Mouse (Mus musculus) layer of hippocampus, postnatal 14 days (tissue): ENCODE measurements at regions not wholly inside any gene's neighbourhood (a gene's known extent, or its start where the extent isn't known, plus 50 kb on each side); places are given as distances from the start of the nearest gene placed in this dataset.

Experiments used
- DNase-seq, 2 experiments: peaks; one replicate each; pipeline ENCODE4 v3.0.0; 2021 to 2022; ENCODE audit warnings: low spot score in 2 of 2, mixed read lengths in 1 of 2

GRCm38 (mm10) chr8:116379851-116380250 is 124.9 kb upstream of the Dynlrb2 start:
- no peak for DNase-seq

- no peak for DNase-seq
Measured at GRCm38 (mm10) chr8:116375758-116376157, 129.0 kb upstream of the Dynlrb2 start.

GRCm38 (mm10) chr8:116373063-116373462 is 131.7 kb upstream of the Dynlrb2 start:
- DNase-seq: no peak

GRCm38 (mm10) chr8:116372574-116372973 is 132.2 kb upstream of the Dynlrb2 start:
- peak; percentile 49 to 75 for DNase-seq

GRCm38 (mm10) chr8:116372056-116372455 is 132.7 kb upstream of the Dynlrb2 start:
- DNase-seq: no peak

GRCm38 (mm10) chr8:116367491-116367890 is 137.3 kb upstream of the Dynlrb2 start:
- no peak for DNase-seq

GRCm38 (mm10) chr8:116366706-116367105 is 138.1 kb upstream of the Dynlrb2 start:
- DNase-seq: no peak

GRCm38 (mm10) chr8:116364751-116365150 is 140.0 kb upstream of the Dynlrb2 start:
- no peak for DNase-seq

GRCm38 (mm10) chr8:116364172-116364571 is 140.6 kb upstream of the Dynlrb2 start:
- DNase-seq: peak in 1 of 2 experiments; percentile 29

- DNase-seq: no peak
Measured at GRCm38 (mm10) chr8:116362351-116362750, 142.4 kb upstream of the Dynlrb2 start.

GRCm38 (mm10) chr8:116359761-116360160 is 145.0 kb upstream of the Dynlrb2 start:
- DNase-seq: no peak

GRCm38 (mm10) chr8:116354756-116355155 is 150.0 kb upstream of the Dynlrb2 start:
- DNase-seq: no peak

- DNase-seq: no peak
Measured at GRCm38 (mm10) chr8:116353911-116354310, 150.9 kb upstream of the Dynlrb2 start.

GRCm38 (mm10) chr8:116352635-116353034 is 152.1 kb upstream of the Dynlrb2 start:
- no peak for DNase-seq

GRCm38 (mm10) chr8:116348971-116349370 is 155.8 kb upstream of the Dynlrb2 start:
- no peak for DNase-seq

- DNase-seq: no peak
Measured at GRCm38 (mm10) chr8:116346990-116347389, 157.8 kb upstream of the Dynlrb2 start.

GRCm38 (mm10) chr8:116344590-116345222 is 160.1 kb upstream of the Dynlrb2 start:
- no peak for DNase-seq

- no peak for DNase-seq
Measured at GRCm38 (mm10) chr8:116343534-116343933, 161.2 kb upstream of the Dynlrb2 start.

- no peak for DNase-seq
Measured at GRCm38 (mm10) chr8:116334772-116335171, 170.0 kb upstream of the Dynlrb2 start.

- no peak for DNase-seq
Measured at GRCm38 (mm10) chr8:116334101-116334500, 170.7 kb upstream of the Dynlrb2 start.

GRCm38 (mm10) chr8:116320014-116320680 is 184.6 kb upstream of the Dynlrb2 start:
- no peak for DNase-seq

- no peak for DNase-seq
Measured at GRCm38 (mm10) chr8:116315410-116315809, 189.4 kb upstream of the Dynlrb2 start.
